Mouse (Mus musculus): Measurements from ENCODE around the gene Dnajc12. TPM values are rescaled to one million over a fixed set of nuclear protein-coding genes. Genes with fewer than 3 reads are reported as not detected.

Gene Dnajc12
- total and polyA plus RNA-seq, 3 experiments: 2.9 to 7.3 TPM; not detected in 1

DNA sequence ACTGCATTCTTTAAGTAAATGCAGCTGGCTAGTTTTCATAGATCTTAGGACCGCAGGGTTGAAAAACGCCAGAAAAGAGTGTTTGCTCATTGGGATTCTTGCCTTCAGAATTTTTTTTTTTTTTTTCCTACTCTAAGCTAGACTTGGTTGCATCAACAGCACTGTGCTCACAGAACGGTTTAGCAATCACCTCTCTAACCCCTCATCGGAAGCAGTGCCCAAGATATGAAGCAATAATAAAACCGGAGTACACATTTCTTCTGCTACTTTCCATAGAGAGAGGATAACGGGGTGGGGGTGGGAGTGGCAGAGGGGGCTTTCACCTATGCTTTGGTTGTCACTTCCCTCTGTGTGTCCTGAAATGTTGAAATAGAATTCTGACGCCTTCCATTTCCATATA, 33.6 kb downstream of the Dnajc12 start:
- H3K27me3 ChIP-seq (ENCODE audit: control insufficient read depth in 1 of 2, insufficient read depth in 2 of 2, low read length in 2 of 2): no peaks in the 10 kb centered on the region; a peak in 1 of 4 replicates
- H3K9me3 ChIP-seq (replicated peaks; ENCODE audit: insufficient read depth, low read length): no peaks in the 10 kb centered on the region
- H3K36me3 ChIP-seq (ENCODE audit: control insufficient read depth in 1 of 2, insufficient read depth in 2 of 2, low read length in 2 of 2): peaks cover 0 to 4% of the 10 kb centered on the region in 2 experiments; a peak in 2 of 4 replicates
- no peak for DNase-seq (ENCODE audit: low read depth, low spot score)
- no peak overlapping the region for H3K9ac ChIP-seq (ENCODE audit: control insufficient read depth, low read depth, low read length, poor library complexity, severe bottlenecking)
- peaks cover 2 to 15% of the 10 kb centered on the region in 2 experiments; a peak in 3 of 4 replicates for H3K4me1 ChIP-seq (ENCODE audit: control insufficient read depth in 1 of 2, insufficient read depth in 2 of 2, low read length in 2 of 2)
- no peak overlapping the region for H3K27ac ChIP-seq (ENCODE audit: control insufficient read depth, low read depth, low read length)
- H3K79me2 ChIP-seq (ENCODE audit: control insufficient read depth, insufficient read depth, low read length, poor library complexity): no peaks in the 10 kb centered on the region
- peak overlapping the region; percentile 52; a peak in 3 of 4 replicates for H3K4me3 ChIP-seq (ENCODE audit: control insufficient read depth in 1 of 2, insufficient read depth in 1 of 2, low read depth in 2 of 2, low read length in 2 of 2)
- TF ChIP-seq CTCF (IDR thresholded peaks at IDR 0.05 in 2 of 3, conservative IDR thresholded peaks at IDR 0.05 in 1 of 3; ENCODE audit: control insufficient read depth in 1 of 3, insufficient read depth in 1 of 3, low read depth in 2 of 3, low read length in 3 of 3, poor library complexity in 1 of 3, severe bottlenecking in 1 of 3): no peak

DNA sequence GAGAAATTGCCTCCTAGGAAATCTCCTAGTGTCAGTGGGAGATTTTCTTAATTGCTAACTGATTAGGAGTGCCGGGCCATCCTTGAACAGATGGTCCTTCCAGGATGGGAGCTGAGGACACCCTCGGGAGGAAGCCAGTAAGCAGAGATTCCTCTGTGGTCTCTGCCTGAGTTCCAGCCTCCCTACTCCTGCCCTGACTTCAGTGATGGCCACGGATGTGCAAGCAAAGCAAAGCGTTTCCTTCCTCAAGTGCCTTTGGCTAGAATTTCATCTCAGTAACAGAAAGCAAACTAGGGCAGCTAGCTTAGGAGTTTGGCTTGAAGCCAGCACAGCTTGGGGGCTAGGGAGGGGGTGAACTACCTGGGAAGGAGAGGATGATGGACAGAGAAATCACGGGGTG, 34.8 kb downstream of the Dnajc12 start:
- no peak for DNase-seq (ENCODE audit: low read depth, low spot score)
- H3K9me3 ChIP-seq (replicated peaks; ENCODE audit: insufficient read depth, low read length): no peaks in the 10 kb centered on the region
- H3K36me3 ChIP-seq (ENCODE audit: control insufficient read depth in 1 of 2, insufficient read depth in 2 of 2, low read length in 2 of 2): peaks cover 0 to 2% of the 10 kb centered on the region in 2 experiments; a peak in 1 of 4 replicates
- TF ChIP-seq TAL1 (IDR thresholded peaks at IDR 0.05; ENCODE audit: low read length) (no peak), MYC (IDR thresholded peaks at IDR 0.05; ENCODE audit: low read depth, low read length) (no peak), MAFK (IDR thresholded peaks at IDR 0.05; ENCODE audit: borderline replicate concordance, low read depth, low read length) (no peak), TBP (IDR thresholded peaks at IDR 0.05; ENCODE audit: low read depth, low read length) (no peak), POLR2AphosphoS5 (IDR thresholded peaks at IDR 0.05; ENCODE audit: borderline replicate concordance, low read depth, low read length) (no peak), RCOR1 (IDR thresholded peaks at IDR 0.05; ENCODE audit: low read depth, low read length) (no peak), JUND (IDR thresholded peaks at IDR 0.05; ENCODE audit: low read depth, low read length) (no peak), POLR2AphosphoS2 (IDR thresholded peaks at IDR 0.05; ENCODE audit: low read length) (no peak), GABPA (IDR thresholded peaks at IDR 0.05; ENCODE audit: low read depth, low read length) (no peak), CHD1 (IDR thresholded peaks at IDR 0.05; ENCODE audit: low read depth, low read length) (no peak), MAX (IDR thresholded peaks at IDR 0.05; ENCODE audit: low read length) (no peak), POLR2A (IDR thresholded peaks at IDR 0.05; ENCODE audit: control insufficient read depth in 1 of 2, insufficient read depth in 1 of 2, low read depth in 1 of 2, low read length in 2 of 2, poor library complexity in 1 of 2) (no peak), ETS1 (IDR thresholded peaks at IDR 0.05; ENCODE audit: low read depth, low read length) (no peak), MYB (IDR thresholded peaks at IDR 0.05; ENCODE audit: low read depth, low read length) (no peak), EP300 (IDR thresholded peaks at IDR 0.05; ENCODE audit: low read depth in 1 of 2, low read length in 2 of 2) (no peak), MEF2A (IDR thresholded peaks at IDR 0.05; ENCODE audit: extremely low read depth, insufficient replicate concordance, low read depth, low read length, poor library complexity, severe bottlenecking) (no peak), TCF12 (IDR thresholded peaks at IDR 0.05; ENCODE audit: low read depth, low read length) (no peak), ZC3H11A (IDR thresholded peaks at IDR 0.05; ENCODE audit: low read depth, low read length) (no peak), NRF1 (IDR thresholded peaks at IDR 0.05; ENCODE audit: insufficient read depth, low read depth, low read length, poor library complexity, severe bottlenecking) (no peak), USF2 (IDR thresholded peaks at IDR 0.05; ENCODE audit: borderline replicate concordance in 1 of 2, insufficient read depth in 1 of 2, low read depth in 1 of 2, low read length in 2 of 2) (no peak)
- no peak overlapping the region for H3K27ac ChIP-seq (ENCODE audit: control insufficient read depth, low read depth, low read length)
- no peak overlapping the region for H3K4me3 ChIP-seq (ENCODE audit: control insufficient read depth in 1 of 2, insufficient read depth in 1 of 2, low read depth in 2 of 2, low read length in 2 of 2)
- H3K4me1 ChIP-seq (ENCODE audit: control insufficient read depth in 1 of 2, insufficient read depth in 2 of 2, low read length in 2 of 2): peaks cover 0 to 11% of the 10 kb centered on the region in 2 experiments; a peak in 1 of 4 replicates
- no peaks in the 10 kb centered on the region; a peak in 1 of 4 replicates for H3K27me3 ChIP-seq (ENCODE audit: control insufficient read depth in 1 of 2, insufficient read depth in 2 of 2, low read length in 2 of 2)
- no peak overlapping the region for H3K9ac ChIP-seq (ENCODE audit: control insufficient read depth, low read depth, low read length, poor library complexity, severe bottlenecking)
- H3K79me2 ChIP-seq (ENCODE audit: control insufficient read depth, insufficient read depth, low read length, poor library complexity): no peaks in the 10 kb centered on the region
